Mouse (Mus musculus) heart, embryonic 11.5 days (tissue): ENCODE data around the gene Ninl. TPM values are rescaled to one million over a fixed set of nuclear protein-coding genes. Genes with fewer than 3 reads are reported as not detected.
"Not testable (repeated sequence)": the region's sequence is repeated elsewhere in the genome, so short reads cannot be mapped to it uniquely, and the experiment has no call there.

Source experiments
- ATAC-seq: fragments of 200-750 bp; cut with Nextera tagmentation; replicated peaks from 2 replicates; pipeline ENCODE4 v1.8.0; 2017; ENCODE audit warnings: moderate library complexity; ENCODE audit not compliant: insufficient number of reproducible peaks, low FRiP score, low TSS enrichment
- H3K27ac ChIP-seq: fragments of 300-500 bp; sonication (generic); 2 replicates; pipeline ENCODE4 v1.5.1; 2014; ENCODE audit warnings: mild to moderate bottlenecking, low read depth, low read length
- H3K27me3 ChIP-seq: fragments of 300-500 bp; sonication (generic); 2 replicates; pipeline ENCODE4 v1.6.1; 2014; ENCODE audit warnings: mild to moderate bottlenecking, low read length, mixed read lengths; ENCODE audit not compliant: control insufficient read depth, insufficient read depth
- H3K36me3 ChIP-seq: fragments of 300-500 bp; sonication (generic); 2 replicates; pipeline ENCODE4 v1.6.1; 2014; ENCODE audit warnings: mild to moderate bottlenecking, low read length, moderate library complexity, mixed read lengths; ENCODE audit not compliant: control insufficient read depth, insufficient read depth
- H3K4me1 ChIP-seq: fragments of 300-500 bp; sonication (generic); 2 replicates; pipeline ENCODE4 v1.6.1; 2014; ENCODE audit warnings: low read length; ENCODE audit not compliant: control insufficient read depth, insufficient read depth
- H3K4me2 ChIP-seq: fragments of 300-500 bp; sonication (generic); 2 replicates; pipeline ENCODE4 v1.6.1; 2014; ENCODE audit warnings: mild to moderate bottlenecking, moderate library complexity
- H3K4me3 ChIP-seq: fragments of 300-500 bp; sonication (generic); 2 replicates; pipeline ENCODE4 v1.5.1; 2014; ENCODE audit warnings: low read depth, low read length
- H3K9ac ChIP-seq: fragments of 300-500 bp; sonication (generic); 2 replicates; pipeline ENCODE4 v1.6.1; 2014; ENCODE audit warnings: mild to moderate bottlenecking, low read depth, low read length, moderate library complexity
- H3K9me3 ChIP-seq: fragments of 300-500 bp; sonication (generic); replicated peaks from 2 replicates; pipeline ENCODE4 v1.6.1; 2016; ENCODE audit warnings: low read length; ENCODE audit not compliant: control insufficient read depth
- WGBS: fragments of 180-500 bp; shearing (Covaris S2); extraction: QIAGEN DNeasy Blood & Tissue Kit; methylation state at CpG from one replicate; pipeline ENCODE4 v1.1.7; 2014; ENCODE audit not compliant: insufficient replicate concordance; 5-methylcytosine and 5-hydroxymethylcytosine counted together
- polyA plus RNA-seq: library from polyadenylated mRNA; unstranded; fragments of >200 nt; fragmentation: Nextera tagmentation; extraction: Ambion mirVana; gene quantifications from 2 replicates; pipeline ENCODE4 v1.2.1, GENCODE M21; 2014

The Ninl gene
- polyA plus RNA-seq, 1 experiment from 2014 or later: 8.0 TPM

DNA sequence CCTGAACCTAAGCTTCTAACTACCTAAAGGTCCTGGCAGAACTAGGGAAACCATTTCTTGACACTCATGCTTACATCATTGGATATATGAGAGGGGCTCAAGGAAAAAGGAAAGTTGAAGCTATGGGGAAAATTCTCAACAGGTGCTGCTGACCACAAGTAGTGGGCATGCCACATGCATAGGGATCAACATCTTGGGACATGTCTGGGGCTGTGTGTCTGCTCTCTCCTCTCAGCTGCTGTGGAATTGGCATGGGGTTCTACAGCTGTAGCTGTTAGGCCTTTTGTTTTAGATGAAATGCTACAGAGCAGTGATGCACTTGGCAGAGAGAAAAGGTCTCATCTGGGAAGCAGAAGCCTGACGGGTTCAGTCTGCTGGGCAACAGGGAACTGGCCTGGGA, 83.3 kb downstream of the Ninl start:
- H3K36me3 ChIP-seq: no peaks in the 10 kb centered on the region; the same call in none of the 2 replicates
- no peak overlapping the region for H3K9ac ChIP-seq
- H3K27me3 ChIP-seq: no peaks in the 10 kb centered on the region
- H3K9me3 ChIP-seq: no peaks in the 10 kb centered on the region
- 60% methylated on average over 1 of the region's 1 CpGs for WGBS
- no peak overlapping the region for H3K4me3 ChIP-seq
- no peak overlapping the region for H3K4me2 ChIP-seq
- no peak for ATAC-seq
- H3K27ac ChIP-seq: no peak overlapping the region
- H3K4me1 ChIP-seq: peaks cover 8% of the 10 kb centered on the region

DNA sequence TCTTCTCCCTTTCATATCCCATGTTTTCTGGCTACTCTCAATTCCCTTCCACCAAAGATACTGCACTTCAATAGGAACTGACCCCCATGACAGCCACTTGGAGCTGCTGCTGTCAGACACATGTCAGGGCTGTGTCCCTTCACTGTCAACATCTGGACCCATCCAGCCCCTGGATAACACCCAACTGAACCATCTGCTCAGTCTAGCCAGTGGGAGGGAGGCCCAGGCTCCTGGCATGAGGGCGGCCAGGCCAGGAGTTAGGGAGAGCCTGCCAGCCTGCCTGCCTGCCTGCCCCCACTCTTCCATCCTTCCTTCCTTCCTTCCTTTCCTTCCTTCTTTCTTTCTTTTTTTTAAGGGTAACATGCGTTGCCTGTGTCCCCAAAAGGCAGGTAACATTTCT, 88.0 kb downstream of the Ninl start:
- WGBS: 83% methylated on average over 2 of the region's 2 CpGs
- peaks cover 7% of the 10 kb centered on the region for H3K36me3 ChIP-seq

DNA sequence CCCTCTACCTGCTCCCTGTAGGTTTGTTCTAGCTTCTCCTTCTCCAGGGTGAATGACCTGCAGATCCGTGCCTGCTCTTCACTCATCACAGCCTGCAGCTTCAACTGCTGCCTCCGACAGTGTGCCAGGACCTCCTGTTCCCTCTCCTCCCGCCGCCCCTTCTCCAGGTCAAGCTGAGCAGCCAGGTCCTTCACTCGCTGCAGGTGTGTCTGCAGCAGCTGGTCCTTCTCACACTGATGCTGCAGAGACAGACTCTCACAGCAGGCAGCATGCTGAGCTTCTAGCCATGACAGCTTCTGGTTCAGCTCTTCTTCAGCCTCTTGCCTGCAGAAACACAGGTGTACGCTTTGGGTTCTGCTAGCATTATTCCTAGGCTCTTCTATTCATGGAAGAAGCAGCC, 89.1 kb downstream of the Ninl start:
- no peak for ATAC-seq
- no peak overlapping the region for H3K4me2 ChIP-seq
- no peak overlapping the region for H3K9ac ChIP-seq
- H3K4me3 ChIP-seq: no peak overlapping the region
- no peaks in the 10 kb centered on the region for H3K9me3 ChIP-seq
- H3K4me1 ChIP-seq: no peaks in the 10 kb centered on the region
- no peak overlapping the region for H3K27ac ChIP-seq
- no peaks in the 10 kb centered on the region for H3K27me3 ChIP-seq
- 91% methylated on average over 6 of the region's 6 CpGs for WGBS
- H3K36me3 ChIP-seq: peaks cover 7% of the 10 kb centered on the region; the same call in 1 of the 2 replicates

More for the DNA sequence above, 88.0 kb downstream of the Ninl start:
- Histone ChIP-seq H3K9me3 (no peaks in the 10 kb centered on the region), H3K27ac (no peak overlapping the region), H3K9ac (no peak overlapping the region), H3K4me3 (no peak overlapping the region), H3K27me3 (no peaks in the 10 kb centered on the region), H3K4me2 (no peak overlapping the region), H3K4me1 (no peaks in the 10 kb centered on the region)
- no peak for ATAC-seq

DNA sequence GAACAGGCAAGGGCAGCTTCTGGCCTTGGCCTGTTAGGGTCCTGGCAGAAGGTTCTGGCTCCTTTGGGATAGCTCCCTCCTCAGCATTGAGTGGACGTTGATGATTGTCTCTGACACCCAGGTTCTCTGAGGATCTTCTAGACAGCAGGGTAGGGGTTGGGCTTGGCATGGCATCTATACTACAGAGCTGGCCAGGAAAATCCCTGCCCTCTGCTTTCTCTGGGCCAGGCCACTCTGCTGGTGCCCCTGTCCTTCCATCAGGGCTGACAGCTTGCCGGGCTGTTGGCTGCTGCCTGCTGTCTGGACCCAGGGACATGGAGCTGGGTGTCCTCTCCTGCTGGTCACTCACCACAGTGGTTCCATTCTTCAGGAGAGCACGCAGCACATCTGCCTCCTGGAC, 89.5 kb downstream of the Ninl start:
- Histone ChIP-seq H3K27ac (no peak overlapping the region), H3K4me2 (no peak overlapping the region), H3K36me3 (peaks cover 7% of the 10 kb centered on the region; the same call in 1 of the 2 replicates), H3K9ac (no peak overlapping the region), H3K27me3 (no peaks in the 10 kb centered on the region), H3K4me1 (no peaks in the 10 kb centered on the region), H3K4me3 (no peak overlapping the region), H3K9me3 (no peaks in the 10 kb centered on the region)
- no peak for ATAC-seq
- WGBS: 87% methylated on average over 3 of the region's 3 CpGs

DNA sequence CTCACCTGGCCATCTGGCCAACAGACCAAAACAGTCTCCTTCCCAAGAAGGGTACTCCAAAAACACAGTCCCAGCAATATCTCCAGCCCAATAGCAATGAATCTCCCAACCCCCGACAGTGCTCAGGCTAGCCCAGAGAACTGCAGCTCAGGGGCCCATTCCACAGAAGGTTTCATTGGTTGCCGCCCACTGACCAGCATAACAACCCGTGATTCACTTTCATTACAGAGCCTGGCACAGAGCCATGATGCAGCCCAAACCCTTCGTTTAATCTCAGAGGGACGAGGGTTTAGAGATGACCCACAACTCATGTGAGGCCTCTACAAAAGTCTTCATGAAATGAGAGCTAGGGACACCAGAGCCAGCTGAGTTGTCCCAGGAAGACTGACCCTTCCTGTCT, 90.4 kb downstream of the Ninl start:
- no peak overlapping the region for H3K4me2 ChIP-seq
- no peak overlapping the region for H3K4me3 ChIP-seq
- 85% methylated on average over 5 of the region's 5 CpGs for WGBS
- H3K9ac ChIP-seq: no peak overlapping the region
- no peaks in the 10 kb centered on the region for H3K27me3 ChIP-seq
- H3K27ac ChIP-seq: no peak overlapping the region
- no peaks in the 10 kb centered on the region for H3K9me3 ChIP-seq
- no peaks in the 10 kb centered on the region for H3K4me1 ChIP-seq
- no peak for ATAC-seq
- peaks cover 7% of the 10 kb centered on the region; the same call in 1 of the 2 replicates for H3K36me3 ChIP-seq

DNA sequence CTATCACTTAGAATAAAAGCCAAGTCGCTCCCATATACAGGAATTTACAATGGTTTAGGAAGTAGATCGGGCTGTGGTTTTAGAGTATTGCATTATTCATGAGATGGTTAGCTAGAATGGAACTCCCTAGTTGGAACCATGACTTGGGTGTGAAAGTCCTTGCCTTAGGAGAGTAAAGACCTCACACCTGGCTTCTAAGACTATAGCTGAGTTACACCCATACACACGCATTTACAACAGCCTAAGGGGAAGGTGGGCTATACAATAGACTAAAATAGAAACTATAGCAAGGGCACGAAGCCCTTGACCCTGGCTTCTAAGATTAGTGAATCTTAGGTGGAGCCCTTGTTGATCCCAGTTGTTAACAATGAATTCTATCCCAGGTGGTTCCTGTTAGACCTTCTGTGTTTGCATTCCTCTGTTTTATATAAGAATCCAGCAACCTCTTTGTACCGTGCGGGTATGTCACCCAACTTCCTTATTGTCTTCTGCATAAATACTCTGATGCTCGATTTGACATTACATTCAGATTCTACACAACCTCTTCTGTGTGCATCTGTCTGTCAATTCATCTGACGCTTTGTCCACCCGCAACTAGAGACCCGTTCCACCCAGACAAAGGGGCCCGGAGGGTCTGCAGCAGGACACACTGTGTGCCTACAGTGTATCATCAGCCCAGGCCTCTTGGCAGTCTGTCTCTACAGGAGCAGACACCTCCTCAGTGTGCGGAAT, 91.1 kb downstream of the Ninl start:
- 92% methylated on average over 12 of the region's 12 CpGs for WGBS

DNA sequence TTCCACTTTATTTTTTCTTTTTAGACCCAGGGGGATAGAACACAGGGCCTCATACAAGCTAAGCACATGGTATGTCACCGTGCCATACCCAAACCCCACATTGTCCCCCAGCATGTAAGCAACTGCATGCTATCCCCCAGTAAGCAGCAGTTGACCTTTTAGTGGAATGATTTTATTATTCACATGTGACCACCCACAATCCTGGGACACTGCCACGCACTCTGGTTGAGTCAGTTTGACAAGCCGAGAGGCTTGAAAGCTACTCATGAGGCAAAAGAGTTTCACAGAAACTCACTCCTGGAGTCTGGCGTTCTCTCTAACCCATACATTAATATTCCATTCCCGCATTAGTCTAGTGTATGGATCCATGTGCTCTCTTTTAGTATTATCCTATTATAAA, 91.8 kb downstream of the Ninl start:
- not testable (repeated sequence) for H3K36me3 ChIP-seq, ATAC-seq
- 91% methylated on average over 5 of the region's 5 CpGs for WGBS

More for the DNA sequence above, 91.1 kb downstream of the Ninl start:
- H3K4me2 ChIP-seq, H3K27me3 ChIP-seq, H3K4me3 ChIP-seq, H3K9ac ChIP-seq, H3K9me3 ChIP-seq, H3K27ac ChIP-seq, H3K4me1 ChIP-seq, ATAC-seq, H3K36me3 ChIP-seq: not testable (repeated sequence)

DNA sequence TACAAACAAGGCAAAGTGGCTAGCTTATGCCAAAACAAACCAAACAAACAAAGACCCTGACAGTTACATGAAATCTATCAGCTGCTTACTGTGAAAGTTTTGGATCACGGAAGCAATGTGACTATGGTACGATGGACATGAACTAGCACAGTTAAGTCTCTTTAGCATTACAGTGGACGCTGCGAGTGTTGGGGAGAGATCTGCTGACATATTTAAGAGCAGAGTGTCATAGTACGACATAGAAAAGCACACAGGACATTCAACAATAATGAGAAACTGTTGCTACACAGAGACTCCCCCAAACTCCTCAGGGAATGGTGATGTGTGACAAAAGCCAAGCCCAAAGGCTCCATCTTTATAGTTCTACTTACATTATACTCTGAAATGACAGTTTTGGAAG, 95.2 kb downstream of the Ninl start:
- H3K9me3 ChIP-seq: no peaks in the 10 kb centered on the region
- 88% methylated on average over 5 of the region's 5 CpGs for WGBS
- 0 out of 2 replicates have a peak, but pooled peaks cover under 1% of the 10 kb centered on the region for H3K36me3 ChIP-seq
- no peaks in the 10 kb centered on the region for H3K27me3 ChIP-seq
- no peaks in the 10 kb centered on the region for H3K4me1 ChIP-seq
- H3K27ac ChIP-seq: no peak overlapping the region
- ATAC-seq: no peak
- no peak overlapping the region for H3K9ac ChIP-seq
- no peak overlapping the region for H3K4me3 ChIP-seq
- no peak overlapping the region for H3K4me2 ChIP-seq

More for the DNA sequence above, 91.8 kb downstream of the Ninl start:
- H3K27me3 ChIP-seq, H3K4me1 ChIP-seq, H3K9ac ChIP-seq, H3K27ac ChIP-seq, H3K9me3 ChIP-seq, H3K4me3 ChIP-seq, H3K4me2 ChIP-seq: not testable (repeated sequence)

DNA sequence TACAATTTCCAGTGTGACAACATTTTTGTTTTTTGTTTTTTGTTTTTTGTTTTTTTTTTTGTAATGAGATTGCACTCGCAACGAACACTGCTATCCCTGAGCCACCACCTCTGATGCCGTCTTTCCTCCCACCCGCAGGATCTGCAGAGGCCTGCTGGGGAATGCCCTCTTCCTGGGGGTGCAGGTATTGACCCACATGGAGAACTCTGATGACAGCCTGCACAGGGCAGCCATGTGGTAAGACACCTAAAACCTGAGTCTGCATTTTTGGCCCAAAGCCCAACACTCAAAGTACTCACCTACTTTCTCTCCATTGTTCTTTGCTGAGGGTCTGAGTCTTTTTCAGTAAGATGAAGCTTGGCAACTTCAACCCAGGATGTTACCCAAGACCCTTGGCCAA, 104.5 kb downstream of the Ninl start:
- Histone ChIP-seq H3K27ac (no peak overlapping the region), H3K4me1 (no peaks in the 10 kb centered on the region), H3K36me3 (peaks cover 3% of the 10 kb centered on the region; the same call in 1 of the 2 replicates), H3K9ac (no peak overlapping the region), H3K4me2 (no peak overlapping the region), H3K27me3 (no peaks in the 10 kb centered on the region), H3K4me3 (no peak overlapping the region), H3K9me3 (no peaks in the 10 kb centered on the region)
- WGBS: 91% methylated on average over 4 of the region's 4 CpGs
- no peak for ATAC-seq
